Mouse (Mus musculus) frontal cortex, postnatal 25 days (tissue): Measurements from ENCODE around the gene Aplnr.

Source experiments
- DNase-seq, 2 experiments: peaks; one replicate each; pipeline ENCODE4 v3.0.0; 2022; ENCODE audit warnings: low spot score in 2 of 2

The Aplnr gene

DNA sequence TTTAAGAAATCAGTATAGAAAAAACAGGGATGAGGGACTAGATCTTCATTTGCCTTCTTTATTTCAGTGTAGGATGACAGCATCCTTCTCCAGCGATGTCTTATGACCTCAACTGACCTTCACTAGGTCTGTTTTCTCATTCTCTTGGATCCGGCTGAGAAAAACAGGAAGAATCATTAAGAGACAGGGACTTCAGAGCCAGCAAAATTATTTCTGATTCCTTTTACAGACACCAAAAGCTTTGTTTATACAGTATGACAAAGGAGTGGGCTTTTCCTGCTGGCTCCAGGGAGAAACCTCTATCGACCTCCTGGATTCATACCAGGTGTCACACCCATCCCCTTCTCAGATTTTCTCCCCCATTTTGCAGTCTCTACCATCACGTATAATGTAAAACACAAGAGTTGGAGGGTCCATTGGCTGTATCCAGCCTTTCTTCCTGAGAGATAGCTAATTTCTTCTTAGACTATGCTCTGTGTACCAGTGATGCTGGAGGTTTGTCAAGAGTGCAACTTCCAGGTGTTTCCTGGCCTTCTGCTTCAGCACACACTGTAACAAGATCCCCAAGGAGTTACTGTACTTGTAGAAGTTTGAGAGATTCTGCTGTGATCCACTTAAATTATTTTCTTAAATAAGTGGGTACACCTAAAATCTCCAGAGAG lies 42.2 kb downstream of the Aplnr start:
- DNase-seq: no peak

DNA sequence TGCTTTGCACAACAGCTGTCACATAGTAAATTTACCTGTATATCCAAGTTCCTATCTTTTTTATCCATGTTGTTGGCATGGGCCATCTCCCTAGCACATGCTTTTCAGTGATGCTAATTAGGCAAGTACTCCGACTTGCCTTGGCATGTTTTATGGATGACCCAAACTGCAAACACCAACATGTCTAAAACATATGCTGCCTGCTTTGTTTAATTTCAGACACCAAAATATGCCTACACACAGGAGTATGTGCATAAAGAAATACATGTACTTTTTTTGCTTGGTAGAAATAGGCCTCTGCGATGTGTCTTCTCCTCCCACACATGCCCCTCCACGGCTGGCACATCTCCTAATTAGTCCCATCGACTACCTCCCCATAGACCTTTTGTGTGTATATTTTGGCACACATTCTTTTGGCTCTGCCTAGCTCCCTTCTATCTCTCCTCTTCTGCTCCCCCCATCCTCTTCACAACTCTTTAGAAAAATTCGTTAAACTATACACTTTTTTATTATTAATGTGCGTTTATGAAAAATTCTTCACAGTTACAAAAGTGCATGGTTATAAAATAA lies 51.6 kb downstream of the Aplnr start:
- no peak for DNase-seq
